Mouse (Mus musculus) A20 (cell line): Measurements from ENCODE around the gene Fars2.

ENCODE experiments used
- DNase-seq: peaks from one replicate; pipeline ENCODE4 v3.0.0-alpha.2; 2011; ENCODE audit warnings: low read depth, low spot score

Fars2 gene

DNA sequence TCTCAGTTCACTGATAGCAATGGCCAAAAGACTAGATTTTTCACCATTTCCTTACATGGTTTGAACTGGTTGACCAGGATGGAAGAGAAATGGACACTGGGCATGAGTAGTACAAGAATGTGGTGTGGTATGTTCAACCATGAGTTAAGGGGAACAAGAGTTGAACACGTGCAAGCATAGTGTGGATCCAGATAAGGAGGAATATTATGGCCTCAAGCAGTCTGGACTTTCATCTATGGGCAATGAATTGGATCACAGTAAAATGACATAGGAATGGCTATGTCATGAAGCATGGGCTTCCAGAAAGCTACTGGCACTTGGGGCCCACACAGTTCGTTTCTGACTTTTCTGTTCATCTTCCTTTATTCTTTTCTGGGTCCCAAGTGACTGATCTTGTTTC is 168.0 kb downstream of the Fars2 start:
- no peak for DNase-seq

DNA sequence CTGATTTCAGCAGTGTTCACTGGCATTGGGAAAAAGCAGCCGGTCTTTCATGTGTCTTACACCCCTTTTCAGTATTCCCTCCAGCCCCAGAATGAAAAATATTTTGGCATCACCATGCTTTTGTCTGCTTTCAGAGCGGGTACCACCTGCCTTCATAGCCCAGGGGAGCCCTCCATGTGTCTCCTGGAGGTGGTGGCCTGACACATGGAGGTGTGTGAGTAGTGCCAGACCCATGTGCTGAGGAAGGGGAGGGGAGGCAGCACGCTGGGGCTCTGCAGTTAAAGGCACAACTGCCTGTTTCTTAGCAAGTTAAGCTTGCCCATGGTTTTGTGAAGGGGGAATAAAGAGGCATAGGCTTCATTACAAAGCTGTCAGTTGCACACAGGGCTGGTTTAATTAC is 176.3 kb downstream of the Fars2 start:
- no peak for DNase-seq

DNA sequence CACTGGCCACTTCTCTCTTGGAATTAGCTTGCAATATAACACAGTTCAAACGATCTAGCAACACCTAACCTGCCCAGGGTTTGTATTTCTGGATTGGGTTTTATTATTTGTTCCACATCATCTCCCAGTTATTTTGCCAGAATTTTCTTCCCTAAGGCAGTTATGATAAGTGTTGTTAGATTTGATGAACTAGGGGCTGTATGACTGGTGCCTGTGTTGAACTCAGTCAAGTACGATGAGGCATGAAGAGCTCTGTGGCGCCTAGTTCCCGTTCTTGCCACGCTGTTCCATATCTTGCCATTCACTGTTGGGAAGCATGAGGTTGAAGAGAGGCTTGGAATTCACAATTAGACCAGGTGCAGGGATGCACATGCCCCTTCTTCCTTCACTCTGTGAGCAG is 177.3 kb downstream of the Fars2 start:
- peak; percentile 18 for DNase-seq

DNA sequence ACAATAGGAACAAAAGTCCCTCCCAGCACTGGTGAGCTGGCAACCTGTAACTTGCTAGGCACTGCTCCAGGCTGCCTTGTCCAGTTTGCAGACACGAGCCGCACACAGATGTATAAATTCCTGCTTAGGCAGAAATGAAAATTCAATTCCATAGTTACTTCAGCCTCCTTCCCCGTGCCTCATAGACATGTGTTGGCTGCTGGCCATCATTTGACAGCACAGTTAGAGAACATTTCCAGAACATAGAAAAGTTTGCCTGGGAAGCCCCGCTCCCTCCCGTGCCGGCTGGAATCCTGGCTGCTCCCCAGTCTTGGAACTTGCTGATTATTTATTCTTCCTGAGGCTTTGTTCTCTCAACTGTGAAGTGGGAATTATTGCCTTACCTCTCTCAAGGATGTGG is 178.6 kb downstream of the Fars2 start:
- no peak for DNase-seq

DNA sequence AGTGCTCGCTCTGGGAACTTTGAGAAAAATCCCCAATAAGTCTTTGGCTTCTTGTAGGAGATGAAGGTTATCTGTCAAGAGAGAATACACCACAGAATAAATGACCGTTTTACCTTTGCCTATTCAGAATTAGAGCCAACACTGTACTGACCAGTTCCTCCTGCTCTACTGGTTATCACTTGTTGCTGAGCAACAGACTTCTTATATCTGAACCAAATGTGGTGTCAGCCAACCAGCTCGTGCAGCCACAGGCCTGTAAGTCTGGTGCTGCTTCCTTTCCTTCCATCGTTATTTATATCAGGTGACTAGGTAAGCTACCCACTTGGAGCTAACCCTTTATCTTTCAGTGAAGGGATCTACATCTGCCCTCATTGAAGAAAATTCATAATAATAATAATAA is 179.4 kb downstream of the Fars2 start:
- no peak for DNase-seq

DNA sequence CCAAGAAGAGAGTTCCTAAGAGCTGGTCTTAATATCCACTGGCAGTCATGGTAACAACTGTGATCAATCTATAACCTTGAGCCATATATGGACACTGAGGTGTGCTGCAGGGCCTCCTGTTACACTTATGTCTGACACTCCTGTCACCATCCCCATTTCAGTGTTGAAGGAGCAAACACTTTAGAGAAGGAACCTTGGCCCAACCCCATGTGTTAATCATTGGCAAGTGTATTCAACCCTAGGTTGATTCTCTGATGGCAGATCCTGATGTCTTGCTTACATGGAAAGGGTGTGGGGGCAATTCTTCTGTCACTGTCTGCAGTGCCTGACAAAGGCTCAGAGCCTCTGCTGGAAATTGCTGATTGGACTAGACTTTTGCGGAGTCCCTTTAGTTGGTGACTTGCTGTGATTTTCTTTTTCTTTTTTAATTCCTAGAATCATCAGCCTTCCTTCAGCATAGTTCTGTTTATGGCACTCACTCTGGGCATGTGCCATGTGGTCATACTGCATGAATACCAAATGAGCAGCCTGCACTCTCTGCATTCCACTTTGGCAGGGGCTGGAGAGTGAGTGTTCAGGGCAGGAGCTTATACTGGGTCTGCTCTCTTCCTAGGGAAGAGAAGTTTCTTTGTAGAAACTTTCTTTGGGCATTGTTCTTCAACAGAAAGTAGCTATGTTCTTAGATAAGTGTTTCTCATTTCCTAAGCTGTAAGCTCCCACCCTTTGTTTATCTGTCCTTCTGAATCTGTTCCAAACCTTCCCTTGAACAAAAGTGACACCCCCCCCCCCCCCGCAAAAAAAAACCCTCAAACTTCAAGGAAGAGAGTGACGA is 181.0 kb downstream of the Fars2 start:
- no peak for DNase-seq

DNA sequence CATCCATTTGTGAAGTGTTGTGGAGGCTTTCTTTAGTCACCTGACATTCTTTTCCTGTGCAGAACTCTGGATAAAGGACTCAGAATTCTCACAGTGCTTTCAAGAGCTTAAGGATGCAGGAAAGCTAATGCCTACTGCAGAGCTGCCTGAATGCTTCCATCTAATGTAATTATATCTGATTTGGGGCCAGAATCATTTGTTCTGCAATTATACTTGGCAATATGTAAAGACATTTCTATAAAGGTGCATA is 181.5 kb downstream of the Fars2 start:
- DNase-seq: no peak

DNA sequence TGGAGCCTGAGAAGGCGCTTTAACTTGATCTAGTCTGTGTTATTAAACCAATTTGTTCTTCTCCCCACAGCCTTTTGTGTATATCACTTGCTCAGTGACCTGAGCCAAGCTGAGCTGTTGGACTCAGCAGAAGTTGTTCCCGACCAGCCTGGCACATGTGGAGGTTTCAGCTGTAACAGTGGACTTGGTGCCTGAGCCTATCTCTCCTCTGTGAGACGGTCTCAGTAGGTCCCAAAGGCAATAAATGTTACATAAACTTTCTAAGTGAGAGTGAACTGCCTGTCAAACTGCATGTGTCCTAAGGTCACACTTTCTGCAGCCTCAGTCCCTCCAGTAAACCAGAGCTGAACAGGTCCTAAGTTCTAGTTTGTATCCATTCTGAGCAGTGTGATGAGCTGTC is 185.6 kb downstream of the Fars2 start:
- no peak for DNase-seq

DNA sequence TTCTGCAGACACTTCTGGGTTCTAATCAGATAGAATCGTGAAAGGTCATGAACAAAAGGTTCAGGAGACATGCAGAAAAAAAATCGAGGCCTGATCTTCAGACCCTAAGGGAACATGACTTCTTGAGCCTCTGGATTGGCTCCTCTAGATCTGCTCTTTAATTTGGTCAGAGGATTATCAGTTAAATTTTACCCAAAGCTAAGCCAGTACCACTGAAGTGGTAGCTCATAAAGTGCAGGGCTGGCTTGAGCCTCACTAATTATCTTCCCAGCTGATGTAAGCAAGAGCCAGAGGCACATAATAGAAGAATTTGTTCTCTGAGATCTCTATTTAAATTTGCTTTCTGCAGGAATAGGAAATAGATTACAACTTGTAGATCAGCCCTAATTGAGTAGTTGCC is 188.1 kb downstream of the Fars2 start:
- DNase-seq: no peak

DNA sequence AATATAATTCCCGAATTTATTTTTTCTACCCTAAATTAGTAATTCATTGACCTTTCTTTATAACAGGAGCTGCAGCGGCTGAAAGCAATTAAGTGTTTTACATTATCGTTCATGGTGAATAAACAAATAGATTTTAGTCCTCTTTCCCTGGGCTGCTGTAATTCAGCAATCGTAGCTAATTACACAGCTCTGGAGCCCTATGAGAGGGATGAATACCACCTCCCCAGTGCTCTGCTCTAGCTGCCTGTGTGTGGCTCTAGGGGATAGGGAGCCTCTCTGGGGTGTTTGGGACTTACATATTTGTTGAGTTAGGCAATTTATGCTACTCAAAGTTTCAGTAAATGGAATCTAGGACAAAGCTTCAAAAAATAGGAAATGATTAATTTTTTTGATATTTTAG is 190.2 kb downstream of the Fars2 start:
- no peak for DNase-seq

DNA sequence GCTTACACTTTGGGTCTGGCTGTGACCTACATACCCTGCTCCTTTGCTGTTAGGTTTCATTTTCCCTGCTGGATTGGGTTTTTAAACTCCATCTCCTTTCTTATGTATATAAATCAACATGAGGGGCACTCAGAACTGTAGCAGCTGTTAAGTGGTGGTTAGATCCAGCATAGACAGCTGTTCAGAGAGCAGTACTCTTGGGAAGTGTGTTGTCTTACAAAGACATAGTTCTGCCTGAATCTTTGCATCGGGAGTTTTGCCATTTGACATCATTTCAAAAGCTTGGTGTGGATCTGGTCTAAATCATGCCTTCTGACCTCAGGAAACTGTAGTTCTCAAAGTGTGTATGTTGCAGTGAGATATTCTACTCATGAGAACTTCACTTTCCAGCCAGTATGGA is 191.9 kb downstream of the Fars2 start:
- no peak for DNase-seq

DNA sequence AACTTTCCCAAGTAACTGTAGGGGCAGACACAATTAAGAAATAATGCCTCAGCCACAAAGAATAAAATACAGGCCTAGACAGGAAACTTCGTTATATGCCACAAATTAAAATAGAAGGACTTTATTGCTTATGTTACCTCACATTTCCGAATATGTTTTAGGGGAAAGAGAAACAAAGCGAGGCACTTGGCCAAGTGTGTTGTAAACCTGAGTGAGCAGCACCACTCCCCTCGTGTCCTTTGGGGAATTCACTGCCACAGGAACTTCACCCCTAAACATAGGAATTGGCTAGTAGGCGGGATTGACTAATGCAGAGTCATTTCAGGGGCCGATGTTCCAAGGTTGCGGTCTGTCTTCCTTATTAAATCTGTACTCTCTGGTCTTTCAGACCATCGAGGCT is 197.0 kb downstream of the Fars2 start:
- DNase-seq: no peak

DNA sequence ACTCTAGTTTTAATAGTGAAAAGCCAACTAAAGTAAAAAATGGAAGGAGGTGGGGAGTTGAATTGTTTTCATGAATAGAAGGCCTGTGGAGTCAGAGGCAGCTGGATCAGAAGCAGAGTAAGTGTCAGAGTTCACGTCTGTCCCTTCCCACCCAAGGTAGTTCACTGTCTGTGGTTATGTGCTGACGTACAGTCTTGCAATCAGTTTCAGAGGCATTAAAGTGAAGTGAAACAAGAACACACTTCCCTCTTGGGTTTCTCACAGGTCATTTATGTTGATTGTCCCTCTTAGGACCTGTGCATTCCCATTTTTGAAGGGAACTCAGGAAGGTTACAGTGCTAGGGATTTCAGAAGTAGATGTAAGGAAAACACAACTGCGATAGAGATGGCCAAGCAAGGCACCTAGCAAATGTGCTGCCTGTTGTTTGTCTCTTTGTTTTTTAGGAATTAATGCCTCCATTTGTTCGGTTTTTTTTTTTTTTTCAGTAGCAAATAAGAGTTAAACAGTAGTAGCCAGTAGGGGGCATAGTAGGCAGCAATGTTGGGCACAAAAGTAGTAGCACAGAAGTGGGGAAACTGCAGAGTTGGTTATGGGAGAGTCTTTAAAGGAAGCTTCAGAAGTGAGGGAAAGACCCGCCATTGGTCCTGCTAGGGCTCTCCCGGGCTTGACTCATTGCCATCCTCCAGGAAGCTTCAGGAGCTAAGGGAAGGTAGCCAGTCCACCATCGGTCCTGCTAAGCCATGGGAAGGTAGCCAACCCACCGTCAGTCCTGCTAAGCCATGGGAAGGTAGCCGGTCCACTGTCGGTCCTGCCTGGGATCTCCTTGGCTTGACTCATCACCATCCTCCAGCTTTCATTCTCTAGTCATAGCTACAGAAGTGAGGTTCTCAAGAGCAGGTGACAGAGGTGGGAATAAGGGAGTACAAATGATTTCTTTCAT is 197.9 kb downstream of the Fars2 start:
- peak; percentile 69 for DNase-seq

DNA sequence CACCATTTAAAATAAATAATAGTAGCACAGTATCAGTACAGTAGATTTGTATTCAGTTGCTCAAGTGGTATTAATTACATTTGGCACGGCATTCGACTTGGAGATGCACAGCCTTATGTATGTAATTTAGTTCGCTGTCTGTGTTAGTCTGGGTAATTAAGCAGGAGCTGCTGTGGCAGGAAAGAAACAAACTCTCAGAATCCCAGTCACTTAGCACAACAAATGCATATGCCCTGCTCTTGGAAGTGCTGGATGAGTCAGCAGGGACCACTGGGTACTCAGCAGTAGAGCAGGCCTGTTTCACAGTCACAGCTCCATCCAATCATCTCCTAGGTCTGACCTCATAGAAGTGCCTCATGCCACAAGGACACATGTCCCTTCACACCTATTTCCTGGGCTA is 200.6 kb downstream of the Fars2 start:
- DNase-seq: no peak

DNA sequence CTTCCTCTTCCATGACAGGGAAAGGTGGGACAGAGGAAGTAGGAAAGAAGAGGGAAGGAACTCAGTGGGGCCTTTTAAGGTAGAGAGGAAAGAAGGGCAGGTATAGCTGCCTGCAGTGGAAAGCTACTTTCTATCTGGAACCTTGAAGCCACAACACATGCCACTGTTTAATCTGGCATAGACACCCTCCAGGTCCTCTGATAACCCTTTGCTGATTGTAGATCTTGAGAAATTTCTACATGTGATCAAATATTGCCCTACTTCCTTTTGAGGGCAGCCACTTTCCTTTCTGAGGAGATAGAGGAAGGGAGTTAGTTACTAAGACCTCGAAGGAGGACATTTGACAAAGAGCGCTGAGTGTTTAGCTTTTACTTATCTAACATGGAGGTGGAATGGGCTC is 207.4 kb downstream of the Fars2 start:
- no peak for DNase-seq

DNA sequence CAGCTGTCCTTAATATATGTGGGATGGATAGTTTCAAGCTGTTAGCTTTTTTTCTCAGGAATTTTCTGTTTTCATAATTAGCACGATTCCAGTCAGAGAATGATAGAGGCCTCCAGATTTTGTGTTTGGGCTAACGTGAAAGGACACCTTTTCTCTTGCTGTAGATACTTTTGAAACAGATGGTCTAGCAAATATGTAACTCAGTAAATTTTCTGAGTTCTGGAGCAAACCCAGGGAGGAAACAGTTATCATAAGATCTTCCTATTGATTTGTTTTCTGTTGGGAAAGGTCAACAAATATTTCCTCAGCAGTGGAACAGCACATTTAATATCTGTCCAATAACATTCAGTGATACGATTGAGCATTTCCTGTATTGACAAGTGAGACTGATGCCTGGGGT is 209.3 kb downstream of the Fars2 start:
- no peak for DNase-seq

DNA sequence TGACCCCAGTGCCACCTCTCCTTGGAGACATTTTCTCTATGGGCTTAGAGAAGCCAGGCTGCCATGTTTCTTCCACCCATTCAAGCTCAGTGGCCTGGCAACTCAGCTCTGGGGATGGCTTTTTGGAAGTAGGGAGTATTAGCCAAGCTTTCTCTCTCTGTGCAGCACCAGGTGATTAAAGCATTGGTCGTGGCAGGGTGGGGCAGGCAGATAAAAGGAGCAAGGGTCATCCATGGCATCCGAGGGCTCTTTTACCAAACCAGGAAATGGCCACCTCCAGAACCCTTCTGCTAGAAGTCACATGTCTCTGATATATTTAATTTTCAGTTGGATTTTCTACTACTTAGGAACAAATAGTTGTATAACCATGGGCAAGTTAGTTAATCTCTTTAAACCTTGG is 212.7 kb downstream of the Fars2 start:
- DNase-seq: no peak

DNA sequence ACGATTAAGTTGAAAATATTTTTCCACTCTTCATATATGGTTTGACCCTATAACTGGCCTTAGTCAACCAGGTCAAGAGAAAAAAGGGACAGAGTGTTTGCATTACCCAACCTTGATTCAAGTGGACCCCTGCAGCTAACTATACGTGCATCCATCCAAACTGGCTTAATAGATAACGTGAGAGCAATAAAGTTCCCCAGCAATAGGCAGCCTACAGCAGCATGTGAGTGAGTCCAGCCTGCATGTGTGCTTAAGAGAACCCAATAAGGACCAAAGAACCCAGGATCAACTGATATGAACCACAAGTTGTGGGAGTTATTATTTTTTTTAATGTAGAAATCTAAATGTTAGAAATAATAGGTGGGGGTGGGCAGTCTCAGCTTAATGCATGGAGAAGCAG is 213.3 kb downstream of the Fars2 start:
- no peak for DNase-seq

DNA sequence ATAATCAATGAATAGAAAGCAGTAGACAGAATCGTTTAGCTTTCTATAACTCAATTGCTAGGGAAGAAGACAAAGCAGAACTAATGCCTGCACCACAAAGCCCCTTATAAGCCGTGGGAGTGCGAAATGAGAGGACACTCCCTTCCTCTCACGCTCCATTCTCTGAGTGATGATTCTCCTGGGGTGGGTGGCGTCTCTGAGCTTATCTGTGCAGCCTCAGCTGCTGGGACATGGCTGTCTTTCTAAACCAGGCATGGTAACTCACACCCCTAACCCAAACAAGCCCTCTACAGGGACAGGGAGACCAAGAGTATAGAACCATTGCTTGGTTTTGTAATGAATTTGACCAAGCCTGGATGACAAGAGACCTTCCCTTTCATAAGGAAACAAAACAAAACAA is 217.5 kb downstream of the Fars2 start:
- DNase-seq: no peak

DNA sequence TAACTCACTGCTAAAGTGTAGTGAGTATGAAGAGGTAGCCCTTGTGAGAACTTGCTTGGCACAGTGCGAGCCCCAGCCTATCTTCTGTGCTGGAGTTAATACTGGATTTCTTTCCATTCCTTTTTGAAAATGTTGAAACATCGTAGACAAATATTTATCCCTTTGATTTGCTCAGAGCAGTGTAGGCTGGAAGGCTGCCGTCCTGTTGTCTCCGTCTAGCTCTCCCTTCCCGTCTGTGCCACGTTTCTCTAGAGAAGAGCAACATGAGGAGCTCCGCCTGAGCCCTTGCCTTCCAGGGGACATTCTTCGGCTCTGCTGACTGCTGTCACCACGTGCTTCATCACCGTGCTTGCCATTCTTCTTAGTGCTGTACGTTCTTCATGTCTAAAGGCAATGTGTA is 234.3 kb downstream of the Fars2 start:
- no peak for DNase-seq

DNA sequence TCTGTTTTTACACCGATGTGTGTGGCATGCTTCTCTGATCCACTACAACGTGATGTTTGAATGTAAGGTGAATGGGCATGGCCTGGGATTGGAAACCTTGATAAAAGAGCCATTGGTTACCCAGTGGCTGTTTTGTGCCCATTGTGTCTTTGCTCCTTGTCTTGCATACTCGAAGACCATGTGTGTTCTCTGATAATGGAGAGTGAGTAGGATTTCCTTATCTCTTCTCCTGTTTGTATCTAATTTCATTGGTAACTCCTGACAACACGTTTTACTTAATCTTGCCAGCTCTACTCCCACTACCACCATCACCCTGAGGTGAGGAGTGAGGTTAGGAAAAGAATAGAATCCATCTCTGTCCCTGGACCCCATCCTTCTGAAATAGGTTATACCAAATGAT is 240.3 kb downstream of the Fars2 start:
- no peak for DNase-seq

DNA sequence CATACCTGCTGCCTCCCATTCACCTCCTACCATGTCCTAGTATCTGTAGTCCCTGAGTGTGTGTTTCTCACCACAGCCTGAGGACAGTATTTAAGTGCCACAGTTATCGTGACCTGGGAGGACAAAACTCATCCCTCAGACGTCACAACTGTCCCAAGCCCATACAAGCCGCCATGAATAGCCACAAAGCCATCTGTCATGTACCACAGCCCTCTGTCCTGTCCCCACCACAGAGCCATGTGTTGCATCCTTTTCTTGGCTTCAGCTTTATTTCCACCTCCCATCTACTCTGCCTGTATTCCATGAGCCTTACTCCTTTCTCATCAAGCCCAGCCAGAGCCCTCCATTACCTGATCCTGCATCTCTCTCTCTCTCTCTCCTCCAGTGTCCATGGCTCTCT is 244.2 kb downstream of the Fars2 start:
- DNase-seq: no peak

DNA sequence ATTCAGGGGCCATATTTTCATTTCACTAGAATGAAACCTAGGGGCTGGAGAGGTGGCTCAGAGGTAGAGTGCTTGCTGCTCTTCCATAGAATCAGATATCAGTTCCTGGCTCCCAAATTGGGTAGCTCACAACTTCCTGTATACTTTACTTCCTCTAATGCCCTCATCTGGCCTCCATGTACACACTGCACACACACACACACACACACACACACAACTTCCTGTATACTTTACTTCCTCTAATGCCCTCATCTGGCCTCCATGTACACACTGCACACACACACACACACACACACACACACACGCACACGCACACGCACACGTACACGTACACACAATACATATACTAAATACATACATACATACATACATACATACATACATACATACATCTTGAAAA is 248.5 kb downstream of the Fars2 start:
- peak; percentile 41 for DNase-seq
